In genomic region chr12:31726707-31727106, GRCm38 (mm10) we compare ENCODE assay signal across 26 mouse cellular contexts. TPM values are rescaled to one million over a fixed set of nuclear protein-coding genes. Genes with fewer than 3 reads are reported as not detected.
DNase-seq lines count a peak whose midpoint lies in the region; ATAC-seq and TF ChIP-seq lines count a peak whose summit lies in the region.
"Had no signal": no experiment of that assay in that cellular context is flagged by ENCODE, and none has a peak within 500 bp of the region (broad histone marks: within the 10 kb centered on the region; RNA-seq: fewer than 3 reads in every experiment).

No protein-coding gene starts in this region.

- H3K27ac ChIP-seq in heart, embryonic 14.5 days (replicated peaks in 1 of 2; ENCODE audit: control insufficient read depth in 1 of 2, insufficient read depth in 1 of 2, low read depth in 2 of 2, low read length in 2 of 2), result peak overlapping the region; percentile 44 to 53
- no peak overlapping the region for H3K27ac ChIP-seq in kidney, adult 2 months (ENCODE audit: insufficient read depth, low read depth, low read length)
- no peak overlapping the region for H3K27ac ChIP-seq in kidney, embryonic 16.5 days (ENCODE audit: low read length)
- peak overlapping the region; percentile 64; the same call in 1 of the 2 replicates for H3K27ac ChIP-seq in ES-E14 (ENCODE audit: insufficient read depth, low read depth, low read length, poor library complexity, severe bottlenecking)
- H3K27ac ChIP-seq in hindbrain, embryonic 16.5 days (ENCODE audit: low read depth, low read length), result no peak overlapping the region
- H3K27ac ChIP-seq: embryonic facial prominence, embryonic 15.5 days; gastrocnemius, adult 2 months; hindbrain, embryonic 13.5 days; liver, embryonic 13.5 days; midbrain, embryonic 13.5 days; stomach, postnatal 0 days had no signal

- H3K36me3 ChIP-seq in heart, embryonic 14.5 days (ENCODE audit: control insufficient read depth, insufficient read depth, low read length), result no peaks in the 10 kb centered on the region
- no peaks in the 10 kb centered on the region for H3K36me3 ChIP-seq in kidney, adult 2 months (ENCODE audit: control insufficient read depth, insufficient read depth, low read length)
- no peaks in the 10 kb centered on the region for H3K36me3 ChIP-seq in kidney, embryonic 16.5 days (ENCODE audit: insufficient read depth, low read length)
- H3K36me3 ChIP-seq in ES-E14 (ENCODE audit: control insufficient read depth, insufficient read depth, low read length, poor library complexity, severe bottlenecking), result no peaks in the 10 kb centered on the region
- no peaks in the 10 kb centered on the region for H3K36me3 ChIP-seq in hindbrain, embryonic 16.5 days (ENCODE audit: control insufficient read depth, insufficient read depth, low read length)
- H3K36me3 ChIP-seq: embryonic facial prominence, embryonic 15.5 days; hindbrain, embryonic 13.5 days; liver, embryonic 13.5 days; midbrain, embryonic 13.5 days had no signal

- TF ChIP-seq CTCF in kidney, adult 2 months (conservative IDR thresholded peaks at IDR 0.05; ENCODE audit: insufficient read depth, insufficient read length, low read depth, low read length), result no peak

- H3K9me3 ChIP-seq in heart, embryonic 14.5 days (ENCODE audit: control insufficient read depth, low read length), result no peaks in the 10 kb centered on the region
- no peaks in the 10 kb centered on the region for H3K9me3 ChIP-seq in kidney, embryonic 16.5 days (ENCODE audit: low read length)
- H3K9me3 ChIP-seq in ES-E14 (ENCODE audit: control insufficient read depth, insufficient read depth, low read depth, low read length), result no peaks in the 10 kb centered on the region
- no peaks in the 10 kb centered on the region for H3K9me3 ChIP-seq in hindbrain, embryonic 16.5 days (ENCODE audit: control insufficient read depth, low read length)
- H3K9me3 ChIP-seq: embryonic facial prominence, embryonic 15.5 days; hindbrain, embryonic 13.5 days; liver, embryonic 13.5 days; megakaryocyte, embryonic 14.5 days; midbrain, embryonic 13.5 days had no signal

- no peaks in the 10 kb centered on the region for H3K27me3 ChIP-seq in heart, embryonic 14.5 days (ENCODE audit: control insufficient read depth, insufficient read depth, low read length)
- no peaks in the 10 kb centered on the region for H3K27me3 ChIP-seq in kidney, adult 2 months (replicated peaks; ENCODE audit: control insufficient read depth, insufficient read depth, low read length)
- no peaks in the 10 kb centered on the region for H3K27me3 ChIP-seq in kidney, embryonic 16.5 days (ENCODE audit: insufficient read depth, low read length)
- H3K27me3 ChIP-seq in hindbrain, embryonic 16.5 days (replicated peaks; ENCODE audit: control insufficient read depth, insufficient read depth, low read length), result no peaks in the 10 kb centered on the region
- H3K27me3 ChIP-seq: embryonic facial prominence, embryonic 15.5 days; hindbrain, embryonic 13.5 days; liver, embryonic 13.5 days; megakaryocyte, embryonic 14.5 days; midbrain, embryonic 13.5 days had no signal

- 22% methylated on average over 1 of the region's 1 CpGs for WGBS in heart, embryonic 14.5 days
- WGBS in kidney, adult 2 months, result 34% methylated on average over 1 of the region's 1 CpGs
- 73% methylated on average over 1 of the region's 1 CpGs for WGBS in kidney, embryonic 16.5 days
- WGBS in hindbrain, embryonic 16.5 days, result 36% methylated on average over 1 of the region's 1 CpGs

- no peak overlapping the region for H3K4me2 ChIP-seq in heart, embryonic 14.5 days (ENCODE audit: low read length)
- no peak overlapping the region for H3K4me2 ChIP-seq in kidney, embryonic 16.5 days (replicated peaks; ENCODE audit: low read depth, low read length)
- H3K4me2 ChIP-seq in hindbrain, embryonic 16.5 days (ENCODE audit: low read length), result no peak overlapping the region
- H3K4me2 ChIP-seq: embryonic facial prominence, embryonic 15.5 days; hindbrain, embryonic 13.5 days; liver, embryonic 13.5 days; lung, embryonic 14.5 days; midbrain, embryonic 13.5 days had no signal

- no peak overlapping the region for H3K4me3 ChIP-seq in heart, embryonic 14.5 days (ENCODE audit: control insufficient read depth in 1 of 2, insufficient read depth in 1 of 2, low read depth in 1 of 2, low read length in 2 of 2)
- H3K4me3 ChIP-seq in kidney, adult 2 months (ENCODE audit: insufficient read depth, low read depth, low read length), result no peak overlapping the region
- no peak overlapping the region for H3K4me3 ChIP-seq in kidney, embryonic 16.5 days (ENCODE audit: low read length)
- no peak overlapping the region for H3K4me3 ChIP-seq in ES-E14 (ENCODE audit: insufficient read depth in 1 of 2, low read depth in 1 of 2, low read length in 2 of 2, poor library complexity in 1 of 2, severe bottlenecking in 1 of 2)
- no peak overlapping the region for H3K4me3 ChIP-seq in hindbrain, embryonic 16.5 days (ENCODE audit: low read length)
- H3K4me3 ChIP-seq: embryonic facial prominence, embryonic 15.5 days; gastrocnemius, adult 2 months; hindbrain, embryonic 13.5 days; liver, embryonic 13.5 days; megakaryocyte, embryonic 14.5 days; midbrain, embryonic 13.5 days had no signal

- H3K9ac ChIP-seq in heart, embryonic 14.5 days (ENCODE audit: low read length), result no peak overlapping the region
- no peak overlapping the region for H3K9ac ChIP-seq in kidney, embryonic 16.5 days (replicated peaks; ENCODE audit: low read length)
- H3K9ac ChIP-seq in ES-E14 (ENCODE audit: insufficient read depth, low read depth, low read length, poor library complexity, severe bottlenecking), result no peak overlapping the region
- H3K9ac ChIP-seq in hindbrain, embryonic 16.5 days (ENCODE audit: low read depth, low read length), result no peak overlapping the region
- H3K9ac ChIP-seq: embryonic facial prominence, embryonic 15.5 days; hindbrain, embryonic 13.5 days; liver, embryonic 13.5 days; lung, embryonic 14.5 days; midbrain, embryonic 13.5 days had no signal

- intact Hi-C loops in heart, postnatal 14 days (cut with DNase I), result no loop called here

- H3K4me1 ChIP-seq in heart, embryonic 14.5 days (ENCODE audit: control insufficient read depth in 2 of 2, insufficient read depth in 2 of 2, low read length in 2 of 2), result peaks cover 5 to 16% of the 10 kb centered on the region in 2 experiments
- no peaks in the 10 kb centered on the region for H3K4me1 ChIP-seq in kidney, adult 2 months (ENCODE audit: control insufficient read depth, insufficient read depth, low read length)
- no peaks in the 10 kb centered on the region for H3K4me1 ChIP-seq in kidney, embryonic 16.5 days (ENCODE audit: insufficient read depth, low read length)
- peaks cover 2 to 8% of the 10 kb centered on the region in 2 experiments; a peak in 3 of 4 replicates for H3K4me1 ChIP-seq in ES-E14 (ENCODE audit: control insufficient read depth in 2 of 2, insufficient read depth in 2 of 2, low read length in 2 of 2, poor library complexity in 1 of 2)
- no peaks in the 10 kb centered on the region for H3K4me1 ChIP-seq in hindbrain, embryonic 16.5 days (ENCODE audit: control insufficient read depth, insufficient read depth, low read depth, low read length)
- H3K4me1 ChIP-seq: embryonic facial prominence, embryonic 15.5 days; hindbrain, embryonic 13.5 days; liver, embryonic 13.5 days; midbrain, embryonic 13.5 days had no signal

- no peak for DNase-seq in heart, postnatal 14 days
- peak; percentile 23 for DNase-seq in kidney, adult 2 months
- DNase-seq in ES-E14 (ENCODE audit: low read depth, low spot score), result peak; percentile 34
- peak; percentile 7 to 39 for DNase-seq in kidney, postnatal 25 days
- DNase-seq: adrenal gland, postnatal 36 days; cerebellum, adult 11 months; cerebellum, adult 9-11 months; gastrocnemius, adult 2 months; layer of hippocampus, adult 9-11 months; liver, embryonic 13.5 days; lung, embryonic 14.5 days; lung, postnatal 36 days; right cerebral cortex, postnatal 14 days; thymus, adult 2 months; thymus, postnatal 4 days had no signal

- no peak for ATAC-seq in heart, embryonic 14.5 days (ENCODE audit: insufficient number of reproducible peaks, insufficient read depth, low FRiP score, low read depth)
- no peak for ATAC-seq in kidney, embryonic 16.5 days (ENCODE audit: low FRiP score, low TSS enrichment)
- ATAC-seq in hindbrain, embryonic 16.5 days, result no peak
- ATAC-seq: forebrain, embryonic 14.5 days; inflammation-experienced regulatory T-cells, adult 6 months; midbrain, embryonic 13.5 days had no signal

- TF ChIP-seq POLR2A in kidney, adult 2 months (IDR thresholded peaks at IDR 0.05; ENCODE audit: low read depth, low read length), result no peak

- in situ Hi-C loops in ES-E14 (cut with MboI; ENCODE audit: low sequenced_read_pairs in 2 of 2, unreplicated experiment in 2 of 2), result no loop called here

TF ChIP-seq in ES-E14, 5 proteins besides CTCF, POLR2A, EP300 and RAD21:
- no peak for TF ChIP-seq HCFC1 (IDR thresholded peaks at IDR 0.05; ENCODE audit: borderline replicate concordance, insufficient read depth, low read length)
- no peak for TF ChIP-seq MAFK (IDR thresholded peaks at IDR 0.05; ENCODE audit: insufficient read depth, low read depth, low read length)
- no peak for TF ChIP-seq CHD2 (IDR thresholded peaks at IDR 0.05; ENCODE audit: low read depth, low read length)
- TF ChIP-seq ZNF384 (IDR thresholded peaks at IDR 0.05; ENCODE audit: low read depth, low read length), result peak; percentile 73

RNA-seq across cellular contexts. Expression of gene Gpr22, which starts 13.0 kb away (rescaled TPM):
- 12.8 and 15.3 TPM in 2 replicates for polyA plus RNA-seq in heart, embryonic 14.5 days (2014; fragmentation: Nextera tagmentation; extraction: Ambion mirVana)
- 10 to 100 TPM; 13.5 to 16.3 TPM for total RNA-seq in heart, postnatal 14 days (2021)
- 0.08 TPM in 1 of 2 replicates, not detected in the other for polyA plus RNA-seq in kidney, adult 2 months (2012; rRNA removed)
- 0.39 and 0.46 TPM in 2 replicates for polyA plus RNA-seq in kidney, embryonic 16.5 days (2015; fragmentation: Nextera tagmentation; extraction: Ambion mirVana)
- 0.21 and 0.22 TPM in 2 replicates for total RNA-seq in ES-E14 (2012; rRNA removed)
- 17.6 and 17.7 TPM in 2 replicates for polyA plus RNA-seq in hindbrain, embryonic 16.5 days (2015; fragmentation: Nextera tagmentation; extraction: Ambion mirVana)
- total RNA-seq: gastrocnemius, adult 2 months had no signal
- polyA plus RNA-seq: gonadal fat pad, adult 2 months had no signal

Comparison
In these comparisons a context has a peak if more than half of its experiments do, and no peak if none do; other contexts are left out.
1. H3K27ac ChIP-seq: peak in heart, embryonic 14.5 days (2 of 2) and ES-E14 (single experiment); none in kidney, adult 2 months (single experiment), kidney, embryonic 16.5 days (single experiment) and hindbrain, embryonic 16.5 days (single experiment).
2. DNase-seq: peak in kidney, adult 2 months (single experiment), ES-E14 (single experiment) and kidney, postnatal 25 days (2 of 2); none in heart, postnatal 14 days (0 of 2).